Mouse (Mus musculus): ENCODE measurements around the gene Ecm2.

DNA sequence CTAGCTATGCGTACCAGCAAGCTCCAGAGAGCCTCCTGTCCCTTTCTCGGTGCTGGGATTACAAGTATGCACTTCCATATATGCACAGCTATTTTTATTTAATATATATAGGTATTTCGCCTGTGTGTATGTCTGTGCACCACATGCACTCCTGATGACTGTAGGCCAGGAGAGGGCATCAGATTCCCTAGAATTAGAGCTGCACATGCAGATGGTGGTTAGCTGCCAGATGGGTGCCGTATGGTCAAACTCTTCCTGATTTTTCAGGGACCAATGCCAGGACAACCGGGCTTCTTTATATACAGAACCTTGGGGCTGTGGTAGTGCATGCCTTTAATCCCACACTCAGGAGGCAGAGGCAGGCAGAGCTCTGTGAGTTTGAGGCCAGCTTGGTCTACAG, 35.6 kb upstream of the Ecm2 start:
- TF ChIP-seq CTCF (IDR thresholded peaks at IDR 0.05; ENCODE audit: control insufficient read depth, insufficient read depth, insufficient read length) (no peak), USF1 (IDR thresholded peaks at IDR 0.05; ENCODE audit: low read depth) (no peak), MAX (IDR thresholded peaks at IDR 0.05) (no peak), MYOD1 (IDR thresholded peaks at IDR 0.05; ENCODE audit: control insufficient read depth, insufficient read length, low read depth) (no peak)
